In the genomic region with DNA sequence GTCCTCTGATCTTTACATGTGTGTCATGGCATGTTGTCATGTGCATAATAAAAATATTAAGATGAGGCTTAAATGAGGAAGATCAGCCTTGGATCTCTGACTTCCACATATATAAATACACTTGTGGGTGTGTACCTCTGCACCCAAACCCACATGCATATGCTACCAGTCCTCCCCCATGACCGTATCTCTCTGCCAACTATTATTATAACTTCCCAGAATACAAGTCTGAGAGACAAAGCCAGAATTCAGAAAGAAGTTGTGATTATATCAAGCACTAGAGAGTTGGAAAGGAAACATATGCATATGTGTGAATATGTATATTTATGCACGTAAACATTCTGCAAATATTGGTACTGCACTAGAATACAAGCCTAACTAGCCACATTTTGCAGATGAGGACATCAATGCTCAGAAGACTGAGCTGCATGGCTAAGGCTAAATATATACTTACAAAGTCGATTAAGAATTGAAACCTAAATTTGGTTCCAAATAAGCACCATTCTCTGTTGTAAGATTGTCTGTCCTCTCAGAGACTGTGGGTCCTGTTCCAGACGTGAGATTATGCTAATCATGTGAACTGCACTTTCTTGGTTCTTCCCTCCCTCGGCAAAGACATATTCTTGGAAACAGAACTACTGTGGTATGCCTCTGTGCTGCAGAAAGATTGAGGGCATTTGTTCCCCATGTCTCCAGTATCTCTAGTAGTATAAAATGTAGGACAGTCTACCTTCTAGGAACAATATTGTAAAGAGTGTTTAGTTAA, we compare ENCODE assay signal across 26 mouse cellular contexts.
"Had no signal": no experiment of that assay in that cellular context is flagged by ENCODE, and none has a peak within 500 bp of the region (broad histone marks: within the 10 kb centered on the region; RNA-seq: fewer than 3 reads in every experiment).

No protein-coding gene starts in this region.

- H3K36me3 ChIP-seq: heart, embryonic 13.5 days; heart, embryonic 15.5 days; hindbrain, embryonic 13.5 days; hindbrain, embryonic 15.5 days; kidney, embryonic 15.5 days; limb, embryonic 10.5 days; limb, embryonic 12.5 days; liver, embryonic 13.5 days; liver, embryonic 15.5 days had no signal

- H3K9me3 ChIP-seq: heart, embryonic 13.5 days; heart, embryonic 15.5 days; hindbrain, embryonic 13.5 days; hindbrain, embryonic 15.5 days; kidney, embryonic 15.5 days; limb, embryonic 10.5 days; limb, embryonic 12.5 days; liver, embryonic 13.5 days; liver, embryonic 15.5 days had no signal

- H3K4me3 ChIP-seq: heart, adult 2 months; heart, embryonic 13.5 days; heart, embryonic 15.5 days; hindbrain, embryonic 13.5 days; hindbrain, embryonic 15.5 days; kidney, embryonic 15.5 days; limb, embryonic 10.5 days; limb, embryonic 12.5 days; liver, embryonic 13.5 days; liver, embryonic 15.5 days had no signal

- H3K27ac ChIP-seq: heart, adult 2 months; heart, embryonic 13.5 days; heart, embryonic 15.5 days; hindbrain, embryonic 13.5 days; hindbrain, embryonic 15.5 days; hindbrain, postnatal 0 days; kidney, embryonic 15.5 days; kidney, postnatal 0 days; limb, embryonic 10.5 days; limb, embryonic 12.5 days; liver, embryonic 13.5 days; liver, embryonic 15.5 days had no signal

- DNase-seq: gastrocnemius, postnatal 14 days; gastrocnemius, postnatal 36 days; heart, adult 11 months; heart, adult 2 months; heart, postnatal 14 days; heart, postnatal 36 days; kidney, adult 11 months; kidney, adult 2 months; kidney, adult 9 months; kidney, postnatal 14 days; kidney, postnatal 36 days; liver; liver, embryonic 13.5 days had no signal

- H3K4me2 ChIP-seq: heart, embryonic 11.5 days; heart, embryonic 13.5 days; heart, embryonic 15.5 days; hindbrain, embryonic 13.5 days; hindbrain, embryonic 15.5 days; kidney, embryonic 15.5 days; limb, embryonic 12.5 days; liver, embryonic 11.5 days; liver, embryonic 13.5 days; liver, embryonic 15.5 days had no signal

- H3K27me3 ChIP-seq: heart, embryonic 13.5 days; heart, embryonic 15.5 days; hindbrain, embryonic 13.5 days; hindbrain, embryonic 15.5 days; kidney, embryonic 15.5 days; limb, embryonic 12.5 days; liver, embryonic 13.5 days; liver, embryonic 15.5 days had no signal

- ATAC-seq: hindbrain, postnatal 0 days; intestine, embryonic 16.5 days had no signal

- H3K4me1 ChIP-seq: hindbrain, embryonic 13.5 days; hindbrain, embryonic 15.5 days; kidney, embryonic 15.5 days; limb, embryonic 10.5 days; limb, embryonic 12.5 days; liver, embryonic 13.5 days; liver, embryonic 15.5 days had no signal

- H3K9ac ChIP-seq: heart, embryonic 13.5 days; heart, embryonic 15.5 days; hindbrain, embryonic 13.5 days; hindbrain, embryonic 15.5 days; kidney, embryonic 15.5 days; limb, embryonic 12.5 days; liver, embryonic 13.5 days; liver, embryonic 15.5 days had no signal
